Mouse (Mus musculus): ENCODE data around the gene Snrpa1.
A peak's percentile ranks its signal among the peaks of the same experiment; 100 is the strongest.

Gene Snrpa1

GRCm38 (mm10) chr7:66058703-66059102, at the start of gene Snrpa1:
TSS of gene Snrpa1 (plus strand) at chr7:66059003.
- no peak for DNase-seq (ENCODE audit: extremely low spot score)

GRCm38 (mm10) chr7:66010518-66010917, 48.3 kb upstream of the Snrpa1 start:
- no peak for DNase-seq (ENCODE audit: extremely low spot score)

GRCm38 (mm10) chr7:66027747-66028146, 31.1 kb upstream of the Snrpa1 start:
- no peak for DNase-seq (ENCODE audit: extremely low spot score)

GRCm38 (mm10) chr7:66028766-66029512, 29.9 kb upstream of the Snrpa1 start:
- DNase-seq (ENCODE audit: extremely low spot score), result no peak

- no peak for DNase-seq (ENCODE audit: extremely low spot score)
Measured at GRCm38 (mm10) chr7:66036809-66037208, 22.0 kb upstream of the Snrpa1 start.

GRCm38 (mm10) chr7:66038261-66038660, 20.5 kb upstream of the Snrpa1 start:
- DNase-seq (ENCODE audit: extremely low spot score), result no peak

GRCm38 (mm10) chr7:66038730-66039129, 20.1 kb upstream of the Snrpa1 start:
- DNase-seq (ENCODE audit: extremely low spot score), result no peak

- DNase-seq (ENCODE audit: extremely low spot score), result no peak
Measured at GRCm38 (mm10) chr7:66040026-66040814, 18.6 kb upstream of the Snrpa1 start.

- no peak for DNase-seq (ENCODE audit: extremely low spot score)
Measured at GRCm38 (mm10) chr7:66043552-66044459, 15.0 kb upstream of the Snrpa1 start, which contains the start of gene Gm45213. TSS of gene Gm45213 (plus strand) at chr7:66043602.

GRCm38 (mm10) chr7:66044617-66045016, 14.2 kb upstream of the Snrpa1 start:
- no peak for DNase-seq (ENCODE audit: extremely low spot score)

GRCm38 (mm10) chr7:66046921-66047918, 11.6 kb upstream of the Snrpa1 start:
- DNase-seq (ENCODE audit: extremely low spot score), result peak; percentile 52

- no peak for DNase-seq (ENCODE audit: extremely low spot score)
Measured at GRCm38 (mm10) chr7:66047975-66048374, 10.8 kb upstream of the Snrpa1 start.

- DNase-seq (ENCODE audit: extremely low spot score), result no peak
Measured at GRCm38 (mm10) chr7:66048446-66049230, 10.2 kb upstream of the Snrpa1 start.

- no peak for DNase-seq (ENCODE audit: extremely low spot score)
Measured at GRCm38 (mm10) chr7:66053946-66054483, 4.8 kb upstream of the Snrpa1 start.

GRCm38 (mm10) chr7:66055356-66055755, 3.4 kb upstream of the Snrpa1 start:
- peak; percentile 31 for DNase-seq (ENCODE audit: extremely low spot score)

GRCm38 (mm10) chr7:66060066-66060956, 1.5 kb downstream of the Snrpa1 start:
- DNase-seq (ENCODE audit: extremely low spot score), result peak; percentile 89

- peak; percentile 10 for DNase-seq (ENCODE audit: extremely low spot score)
Measured at GRCm38 (mm10) chr7:66061057-66061456, 2.3 kb downstream of the Snrpa1 start.

GRCm38 (mm10) chr7:66076411-66076810, 17.6 kb downstream of the Snrpa1 start:
- no peak for DNase-seq (ENCODE audit: extremely low spot score)

Measured in embryo, embryonic 9.5 days (tissue).